Mouse (Mus musculus) forebrain, embryonic 12.5 days (tissue): Measurements from ENCODE around the gene Rp9. TPM values are rescaled to one million over a fixed set of nuclear protein-coding genes. Genes with fewer than 3 reads are reported as not detected.
"Not testable (repeated sequence)": the region's sequence is repeated elsewhere in the genome, so short reads cannot be mapped to it uniquely, and the experiment has no call there.

ENCODE experiments used
- ATAC-seq: fragments of 200-750 bp; cut with Nextera tagmentation; 2 replicates; pipeline ENCODE4 v1.8.0; 2017; ENCODE audit warnings: moderate TSS enrichment; ENCODE audit not compliant: low FRiP score
- H3K27ac ChIP-seq: fragments of 300-500 bp; sonication (generic); 2 replicates; pipeline ENCODE4 v1.5.1; 2016; ENCODE audit warnings: mild to moderate bottlenecking
- H3K27me3 ChIP-seq: fragments of 300-500 bp; sonication (generic); 2 replicates; pipeline ENCODE4 v1.6.1; 2016; ENCODE audit warnings: mild to moderate bottlenecking
- H3K36me3 ChIP-seq: fragments of 300-500 bp; sonication (generic); replicated peaks from 2 replicates; pipeline ENCODE4 v1.6.1; 2016; ENCODE audit warnings: mild to moderate bottlenecking
- H3K4me1 ChIP-seq: fragments of 300-500 bp; sonication (generic); 2 replicates; pipeline ENCODE4 v1.6.1; 2016
- H3K4me2 ChIP-seq: fragments of 300-500 bp; sonication (generic); 2 replicates; pipeline ENCODE4 v1.6.1; 2016; ENCODE audit warnings: mild to moderate bottlenecking, moderate library complexity
- H3K4me3 ChIP-seq: fragments of 300-500 bp; sonication (generic); replicated peaks from 2 replicates; pipeline ENCODE4 v1.5.1; 2016; ENCODE audit warnings: mild to moderate bottlenecking
- H3K9ac ChIP-seq: fragments of 300-500 bp; sonication (generic); 2 replicates; pipeline ENCODE4 v1.6.1; 2016; ENCODE audit warnings: mild to moderate bottlenecking
- H3K9me3 ChIP-seq: fragments of 300-500 bp; sonication (generic); 2 replicates; pipeline ENCODE4 v1.6.1; 2016
- WGBS: fragments of 180-500 bp; shearing (Covaris S2); methylation state at CpG from one replicate; pipeline ENCODE4 v1.1.7; 2016; 5-methylcytosine and 5-hydroxymethylcytosine counted together
- polyA plus RNA-seq: library from polyadenylated mRNA; unstranded; fragments of >200 nt; fragmentation: Nextera tagmentation; extraction: Ambion mirVana; gene quantifications from 2 replicates; pipeline ENCODE4 v1.2.1, GENCODE M21; 2016

Rp9 gene
- polyA plus RNA-seq, 1 experiment from 2014 or later, result 63.2 TPM

DNA sequence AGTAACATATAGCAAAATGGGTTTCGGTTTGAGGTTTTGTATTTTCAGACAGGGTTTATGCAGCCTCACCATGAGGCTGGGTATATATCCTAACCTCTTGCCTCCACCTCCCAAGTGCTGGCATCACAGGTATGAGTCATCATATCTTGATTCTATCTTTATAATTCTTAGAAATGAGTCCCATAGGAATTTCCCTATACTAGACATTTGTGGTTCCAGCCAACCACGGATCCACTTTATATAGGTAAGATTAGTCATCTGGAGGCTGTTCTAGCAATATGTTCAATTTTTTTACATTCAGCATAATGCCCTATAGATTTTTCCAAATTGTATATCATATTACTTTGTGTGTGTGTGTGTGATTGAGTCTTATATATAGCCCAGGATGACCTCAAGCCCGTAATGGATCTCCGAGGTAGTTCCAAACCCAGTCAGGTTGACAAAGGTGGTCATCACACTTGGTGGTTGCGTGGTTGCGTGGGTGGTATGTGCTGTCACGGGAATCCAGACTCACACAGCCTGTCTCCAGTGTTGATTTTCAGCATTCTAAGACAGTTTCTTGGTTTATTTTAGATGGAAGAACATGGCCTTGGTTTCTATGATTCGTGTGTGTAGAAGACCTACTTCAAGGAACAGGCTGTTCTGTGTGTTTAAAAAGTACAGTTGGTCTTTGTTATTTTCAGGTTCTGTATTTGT is 14.5 kb upstream of the Rp9 start:
- Histone ChIP-seq H3K4me3 (no peak overlapping the region), H3K9ac (no peak overlapping the region), H3K9me3 (no peaks in the 10 kb centered on the region), H3K27me3 (no peaks in the 10 kb centered on the region), H3K27ac (no peak overlapping the region), H3K36me3 (no peaks in the 10 kb centered on the region), H3K4me2 (no peak overlapping the region), H3K4me1 (no peaks in the 10 kb centered on the region)
- WGBS, result 94% methylated on average over 8 of the region's 8 CpGs
- ATAC-seq, result no peak

DNA sequence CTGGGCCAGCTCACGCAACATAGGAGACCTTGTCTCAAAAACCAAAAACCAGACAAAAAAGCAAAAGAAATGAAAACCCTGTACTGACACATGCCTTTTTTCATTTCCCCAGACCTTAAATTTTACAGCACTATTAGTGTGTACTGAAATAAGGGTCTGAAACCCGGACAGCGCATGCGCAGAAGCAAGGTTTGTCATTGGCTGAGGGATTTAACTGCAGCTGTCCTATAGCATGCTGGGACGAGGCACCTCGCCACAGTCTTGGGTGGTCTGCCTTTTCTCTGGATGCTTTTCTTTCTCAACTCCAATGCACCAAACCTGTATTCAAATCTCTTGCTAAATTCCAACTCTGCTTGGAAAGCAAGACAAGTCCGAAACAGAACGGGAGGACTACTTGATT is 9.4 kb upstream of the Rp9 start:
- H3K9me3 ChIP-seq, result no peaks in the 10 kb centered on the region
- H3K4me2 ChIP-seq, result no peak overlapping the region
- H3K9ac ChIP-seq, result no peak overlapping the region
- no peak for ATAC-seq
- H3K27me3 ChIP-seq, result no peaks in the 10 kb centered on the region
- WGBS, result 95% methylated on average over 8 of the region's 8 CpGs
- H3K27ac ChIP-seq, result no peak overlapping the region
- H3K4me3 ChIP-seq, result no peak overlapping the region
- no peaks in the 10 kb centered on the region for H3K36me3 ChIP-seq
- 0 out of 2 replicates have a peak, but pooled peaks cover 4% of the 10 kb centered on the region for H3K4me1 ChIP-seq

DNA sequence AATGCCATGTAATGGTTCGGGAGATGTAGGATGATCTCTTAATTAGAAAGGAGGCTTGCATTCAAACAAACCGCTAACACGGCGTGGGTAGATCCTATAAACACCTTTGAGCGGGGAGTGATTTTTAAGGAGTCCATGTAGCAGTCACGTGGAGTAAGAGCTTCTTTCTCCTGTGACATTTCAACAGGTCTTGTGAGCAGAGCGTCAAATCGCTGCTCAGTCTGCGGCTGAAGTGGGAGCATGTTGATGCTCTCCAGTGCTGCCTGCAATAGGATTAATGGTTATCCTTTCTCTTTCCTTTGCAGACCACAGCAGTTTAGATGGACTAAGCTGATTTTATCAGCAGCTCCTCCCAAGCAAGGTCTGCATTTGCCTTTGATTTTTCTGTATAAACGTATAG is 6.7 kb upstream of the Rp9 start:
- Histone ChIP-seq H3K9ac (peak overlapping the region; percentile 66), H3K4me2 (peak overlapping the region; percentile 81), H3K9me3 (no peaks in the 10 kb centered on the region), H3K4me1 (0 out of 2 replicates have a peak, but pooled peaks cover 4% of the 10 kb centered on the region), H3K36me3 (no peaks in the 10 kb centered on the region), H3K4me3 (peak overlapping the region; percentile 63), H3K27me3 (no peaks in the 10 kb centered on the region), H3K27ac (no peak overlapping the region)
- 5% methylated on average over 10 of the region's 10 CpGs for WGBS
- 0 out of 2 replicates have a peak, but pooled peaks have one; percentile 2 for ATAC-seq

DNA sequence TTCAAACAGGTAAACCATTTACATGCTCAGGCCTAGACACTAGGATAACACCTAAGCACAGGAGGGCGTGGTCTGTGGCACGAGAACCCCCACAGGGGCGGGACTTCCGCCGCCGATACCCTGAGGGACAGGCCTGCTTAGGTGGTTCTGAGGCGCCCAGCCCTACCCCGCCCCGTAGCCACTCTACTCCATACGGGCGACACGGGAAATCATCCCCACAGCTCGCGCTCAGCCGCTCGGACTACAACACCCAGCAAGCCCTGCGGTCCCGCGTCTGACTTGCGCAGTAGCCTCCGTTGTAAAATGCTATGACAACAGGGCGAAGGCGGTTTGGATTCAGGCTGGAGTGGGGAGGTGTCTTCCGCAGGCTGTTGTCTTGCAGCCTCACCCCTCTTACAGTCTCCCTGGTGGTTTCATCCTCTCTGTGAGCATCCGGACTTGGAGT is 5.9 kb upstream of the Rp9 start, which contains the start of gene Bbs9:
TSS of gene Bbs9 (plus strand) at position 292 of the 445 bp plus-strand sequence.
- peak; percentile 99 for ATAC-seq

DNA sequence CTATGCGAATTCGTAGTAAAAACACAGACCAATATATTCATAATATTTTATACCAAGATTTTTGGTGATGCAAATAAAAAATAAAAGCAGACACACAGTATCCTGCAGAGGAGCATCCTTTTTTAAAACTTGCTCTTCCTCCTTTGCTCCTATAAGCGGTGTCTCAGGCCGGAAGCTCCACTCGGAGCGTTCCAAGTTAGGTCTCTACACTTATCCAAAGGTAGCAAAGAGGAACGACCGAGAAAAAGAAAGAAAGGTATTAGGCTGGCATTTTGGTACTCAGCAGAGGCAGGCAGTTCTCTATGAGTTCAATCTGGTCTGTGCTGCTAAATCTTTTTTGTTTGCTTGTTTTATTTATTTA is 664 bp downstream of the Rp9 start:
- H3K27ac ChIP-seq, result no peak overlapping the region
- no peaks in the 10 kb centered on the region for H3K9me3 ChIP-seq
- H3K9ac ChIP-seq, result no peak overlapping the region
- no peak overlapping the region for H3K4me3 ChIP-seq
- no peaks in the 10 kb centered on the region for H3K27me3 ChIP-seq
- no peak overlapping the region for H3K4me2 ChIP-seq
- no peak for ATAC-seq
- WGBS, result 81% methylated on average over 8 of the region's 8 CpGs
- peaks cover 6% of the 10 kb centered on the region for H3K4me1 ChIP-seq
- peaks cover 10% of the 10 kb centered on the region for H3K36me3 ChIP-seq

More for the DNA sequence above, 5.9 kb upstream of the Rp9 start, which contains the start of gene Bbs9:
- Histone ChIP-seq H3K27me3 (no peaks in the 10 kb centered on the region), H3K27ac (peak within 1 kb of the TSS; percentile 63), H3K4me3 (peak within 1 kb of the TSS; percentile 63), H3K4me1 (0 out of 2 replicates have a peak, but pooled peaks cover 4% of the 10 kb centered on the region), H3K9me3 (no peaks in the 10 kb centered on the region), H3K9ac (peak within 1 kb of the TSS; percentile 66), H3K36me3 (no peaks in the 10 kb centered on the region), H3K4me2 (peak within 1 kb of the TSS; percentile 81)
- under 1% methylated on average over 25 of the region's 25 CpGs for WGBS

DNA sequence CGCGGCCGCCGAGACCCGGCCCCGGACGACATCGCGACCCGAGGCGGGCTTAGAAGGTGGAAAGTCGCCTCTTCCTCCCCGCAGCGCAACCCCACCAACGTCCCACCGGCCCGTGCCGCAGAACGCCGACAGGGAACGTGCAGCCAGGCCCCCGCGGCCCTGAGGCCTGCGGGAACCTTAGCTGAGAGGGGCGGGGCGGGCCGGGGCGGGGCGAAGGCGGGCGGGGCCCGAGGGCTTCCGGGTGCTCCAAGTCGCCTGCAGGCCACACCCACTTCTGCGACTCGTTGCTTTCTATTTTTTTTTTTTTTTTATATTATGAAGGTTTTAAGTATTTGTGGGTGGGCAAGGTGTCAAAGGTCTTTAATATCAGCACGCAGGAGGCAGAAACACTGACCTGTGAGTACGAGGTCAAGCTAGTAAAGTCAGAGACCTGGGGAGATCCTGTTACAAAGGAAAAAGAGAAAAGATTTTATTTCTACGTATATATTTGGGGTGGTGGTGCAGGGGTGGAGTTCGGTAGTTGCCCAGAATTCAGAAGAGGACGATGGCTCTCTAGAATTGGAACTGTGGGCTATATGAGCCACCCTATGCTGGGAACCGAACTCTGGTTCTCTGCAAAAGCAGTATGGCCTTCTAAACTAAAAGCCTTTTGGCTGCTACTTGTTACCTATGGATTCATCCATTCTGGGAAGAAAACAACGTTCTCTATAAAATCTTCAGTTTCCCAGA is 1.2 kb downstream of the Rp9 start:
- 4% methylated on average over 42 of the region's 43 CpGs for WGBS
- H3K9ac ChIP-seq, result peak overlapping the region; percentile 84
- peak overlapping the region; percentile 88 for H3K27ac ChIP-seq
- no peaks in the 10 kb centered on the region for H3K9me3 ChIP-seq
- peak overlapping the region; percentile 85 for H3K4me3 ChIP-seq
- peaks cover 6% of the 10 kb centered on the region for H3K4me1 ChIP-seq
- peaks cover 10% of the 10 kb centered on the region for H3K36me3 ChIP-seq
- H3K27me3 ChIP-seq, result no peaks in the 10 kb centered on the region
- peak; percentile 93 for ATAC-seq
- peak overlapping the region; percentile 80 for H3K4me2 ChIP-seq

DNA sequence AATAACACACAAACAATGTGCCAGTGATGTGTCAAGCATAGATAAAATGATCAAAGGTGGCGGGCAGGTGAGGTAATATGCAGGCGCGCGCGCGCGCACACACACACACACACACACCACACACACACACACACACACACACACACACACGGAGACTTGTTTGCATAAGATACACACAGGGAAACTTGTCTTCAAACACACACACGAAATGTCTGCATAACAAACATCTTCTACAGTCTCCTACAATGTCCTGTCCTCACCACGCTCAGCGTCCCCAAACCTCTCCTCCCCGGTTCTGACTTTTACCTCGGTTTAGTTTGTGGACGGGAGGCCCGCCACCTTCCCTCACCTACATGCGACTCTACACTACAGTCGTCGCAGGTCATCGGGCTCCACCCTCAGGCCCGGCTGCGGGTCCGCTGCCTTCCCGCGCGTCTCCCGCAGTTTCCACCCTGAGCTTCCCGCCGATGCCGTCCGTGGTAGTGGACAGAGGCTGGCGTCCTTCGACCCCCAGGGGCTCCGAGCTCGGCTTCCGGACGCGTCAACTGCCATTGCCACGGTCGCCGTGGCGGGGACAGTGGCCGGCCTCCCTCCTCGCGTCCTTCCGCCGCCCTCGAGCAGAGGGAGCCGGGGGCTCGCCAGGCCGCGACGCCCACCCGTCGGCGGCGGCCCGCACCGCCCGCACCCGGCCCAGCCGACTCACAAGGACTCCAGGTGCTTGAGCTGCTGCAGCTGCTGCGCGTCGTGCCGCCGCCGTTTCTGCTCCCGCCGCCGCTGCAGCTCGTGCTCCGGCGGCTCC is 2.0 kb downstream of the Rp9 start:
- Histone ChIP-seq H3K4me2 (peak overlapping the region; percentile 80), H3K4me1 (peaks cover 6% of the 10 kb centered on the region), H3K27me3 (no peaks in the 10 kb centered on the region), H3K9ac (peak overlapping the region; percentile 84), H3K36me3 (peaks cover 10% of the 10 kb centered on the region), H3K27ac (peak overlapping the region; percentile 88), H3K9me3 (no peaks in the 10 kb centered on the region), H3K4me3 (peak overlapping the region; percentile 85)
- peak; percentile 84 for ATAC-seq
- 1% methylated on average over 61 of the region's 73 CpGs for WGBS

DNA sequence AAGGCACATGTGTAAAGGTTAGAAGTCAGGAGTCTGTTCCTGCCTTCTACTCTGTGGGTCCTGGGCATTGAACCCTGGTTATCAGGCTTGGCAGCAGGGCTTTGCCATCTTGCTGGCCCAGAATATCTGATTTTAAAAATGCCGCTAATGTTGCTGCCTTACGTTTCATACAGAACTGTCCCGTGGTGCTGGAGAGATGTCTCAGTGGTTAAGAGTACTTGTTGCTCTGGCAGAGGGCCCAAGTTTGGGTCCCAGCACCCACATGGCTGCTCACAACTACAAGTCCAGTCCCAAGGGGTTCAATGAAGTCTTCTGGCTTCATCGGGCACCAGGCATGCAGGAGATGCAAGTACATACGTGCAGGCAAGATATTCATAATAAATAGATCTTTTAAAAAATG is 3.3 kb downstream of the Rp9 start:
- Histone ChIP-seq H3K27me3 (no peaks in the 10 kb centered on the region), H3K27ac (no peak overlapping the region), H3K4me1 (peaks cover 6% of the 10 kb centered on the region), H3K4me3 (no peak overlapping the region), H3K4me2 (no peak overlapping the region), H3K9ac (no peak overlapping the region), H3K36me3 (peaks cover 18% of the 10 kb centered on the region), H3K9me3 (no peaks in the 10 kb centered on the region)
- ATAC-seq, result no peak
- WGBS, result 97% methylated on average over 5 of the region's 5 CpGs

DNA sequence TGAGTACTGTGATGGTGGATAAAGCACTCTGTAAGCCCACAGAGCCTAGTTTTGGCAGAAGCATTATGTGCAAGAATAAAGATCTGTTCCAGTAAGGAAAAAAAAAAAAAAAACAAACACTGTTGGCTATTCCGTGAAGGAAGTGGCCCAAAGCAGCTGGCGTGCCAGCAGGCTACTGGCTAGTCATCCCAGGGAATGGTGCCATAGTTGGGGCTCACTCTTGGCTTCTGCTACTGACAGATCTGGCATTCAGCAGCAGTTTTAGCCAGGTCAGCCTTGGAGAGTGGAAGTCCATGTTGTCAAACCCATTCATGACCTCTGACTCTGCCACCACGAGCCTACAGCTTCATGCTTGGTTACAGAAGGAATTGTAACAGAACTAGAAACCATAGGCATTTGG is 7.6 kb downstream of the Rp9 start:
- Histone ChIP-seq H3K36me3 (peaks cover 30% of the 10 kb centered on the region), H3K9ac (no peak overlapping the region), H3K4me3 (no peak overlapping the region), H3K4me1 (no peaks in the 10 kb centered on the region), H3K27ac (no peak overlapping the region), H3K27me3 (no peaks in the 10 kb centered on the region), H3K9me3 (no peaks in the 10 kb centered on the region), H3K4me2 (no peak overlapping the region)
- 92% methylated on average over 3 of the region's 3 CpGs for WGBS
- no peak for ATAC-seq

DNA sequence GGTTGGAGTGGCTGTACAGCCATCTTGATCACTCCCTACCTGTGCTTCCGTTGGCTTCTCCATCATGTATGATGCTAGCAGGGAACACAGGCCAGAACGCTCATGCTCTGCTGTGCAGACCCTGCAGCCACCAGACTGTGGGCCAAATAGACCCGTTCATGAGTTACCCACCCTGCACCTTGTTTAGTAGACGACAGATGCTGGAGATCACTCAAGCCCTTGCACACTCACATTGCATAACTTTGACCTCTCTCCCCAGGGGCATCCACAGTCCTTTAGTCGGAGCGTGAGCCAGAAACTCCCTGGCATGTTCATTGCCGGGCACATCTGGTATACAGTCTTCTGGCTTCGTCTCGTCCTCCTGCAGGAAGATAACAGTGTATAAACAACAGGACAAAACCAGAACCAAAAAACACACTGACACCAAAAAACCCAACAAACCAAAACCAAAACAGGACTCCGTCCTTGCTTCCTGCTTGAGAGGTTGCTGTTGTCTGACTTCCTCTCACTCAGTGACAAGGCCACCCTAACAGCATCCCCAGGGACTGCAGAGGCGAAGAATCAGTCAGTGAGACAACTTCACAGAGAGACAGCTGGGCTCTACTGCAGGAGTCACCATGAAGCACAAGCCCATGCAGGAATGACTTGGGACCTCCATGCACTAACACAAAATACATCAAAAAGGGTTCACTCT is 12.3 kb downstream of the Rp9 start:
- H3K4me3 ChIP-seq, result no peak overlapping the region
- H3K27me3 ChIP-seq, result no peaks in the 10 kb centered on the region
- H3K9ac ChIP-seq, result no peak overlapping the region
- H3K4me2 ChIP-seq, result no peak overlapping the region
- no peaks in the 10 kb centered on the region for H3K4me1 ChIP-seq
- WGBS, result 92% methylated on average over 11 of the region's 11 CpGs
- peaks cover 66% of the 10 kb centered on the region for H3K36me3 ChIP-seq
- ATAC-seq, result no peak
- H3K9me3 ChIP-seq, result no peaks in the 10 kb centered on the region
- H3K27ac ChIP-seq, result no peak overlapping the region

DNA sequence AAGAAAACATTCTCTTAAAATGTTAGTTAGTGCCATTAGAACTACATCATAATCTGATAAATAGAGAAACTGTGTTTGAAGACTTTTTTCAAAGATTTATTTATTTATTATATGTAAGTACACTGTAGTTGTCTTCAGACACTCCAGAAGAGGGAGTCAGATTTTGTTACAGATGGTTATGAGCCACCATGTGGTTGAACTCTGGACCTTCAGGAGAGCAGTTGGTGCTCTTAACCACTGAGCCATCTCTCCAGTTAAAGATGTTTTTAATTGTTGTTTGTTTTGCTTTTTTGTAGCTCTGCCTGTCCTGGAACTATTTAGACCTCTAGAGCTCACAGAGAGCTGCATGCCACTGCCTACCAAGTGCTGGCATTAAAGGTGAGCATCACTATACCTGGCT is 14.5 kb downstream of the Rp9 start:
- ATAC-seq, result no peak
- peaks cover 77% of the 10 kb centered on the region for H3K36me3 ChIP-seq

DNA sequence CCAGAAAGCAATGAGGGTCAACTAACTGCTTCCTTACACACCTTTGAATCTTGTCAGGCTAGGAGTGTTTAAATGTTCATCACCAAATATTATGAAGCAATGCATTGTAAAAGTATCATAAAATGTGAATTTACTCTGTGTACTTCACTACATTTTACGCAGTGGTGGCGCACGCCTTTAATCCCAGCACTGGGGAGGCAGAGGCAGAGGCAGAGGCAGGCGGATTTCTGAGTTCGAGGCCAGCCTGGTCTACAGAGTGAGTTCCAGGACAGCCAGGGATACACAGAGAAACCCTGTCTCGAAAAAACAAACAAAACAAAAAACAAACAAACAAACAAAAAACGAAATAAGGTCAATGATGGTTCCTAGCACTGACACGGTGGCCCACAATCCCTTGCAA is 15.6 kb downstream of the Rp9 start, which contains the start of gene Gm17545:
TSS of gene Gm17545 (plus strand) at position 301 of the 400 bp plus-strand sequence.
- peaks cover 86% of the 10 kb centered on the region for H3K36me3 ChIP-seq
- not testable (repeated sequence) for H3K4me1 ChIP-seq, ATAC-seq, H3K4me3 ChIP-seq, H3K27ac ChIP-seq, H3K9ac ChIP-seq, H3K9me3 ChIP-seq, H3K4me2 ChIP-seq, H3K27me3 ChIP-seq
- 88% methylated on average over 8 of the region's 8 CpGs for WGBS

More for the DNA sequence above, 14.5 kb downstream of the Rp9 start:
- no peak overlapping the region for H3K4me2 ChIP-seq
- no peak overlapping the region for H3K27ac ChIP-seq
- H3K4me1 ChIP-seq, result no peaks in the 10 kb centered on the region
- no peak overlapping the region for H3K9ac ChIP-seq
- no peak overlapping the region for H3K4me3 ChIP-seq
- H3K27me3 ChIP-seq, result no peaks in the 10 kb centered on the region
- H3K9me3 ChIP-seq, result no peaks in the 10 kb centered on the region
